Mouse (Mus musculus): ENCODE results near the gene Plxna4. TPM values are rescaled to one million over a fixed set of nuclear protein-coding genes. Genes with fewer than 3 reads are reported as not detected.
"Not testable (repeated sequence)": the region's sequence is repeated elsewhere in the genome, so short reads cannot be mapped to it uniquely, and the experiment has no call there.

The Plxna4 gene
- total RNA-seq, 4 experiments from 2014 or later = 5.7 to 11.7 (median 8.1) TPM

GRCm38 (mm10) chr6:32540155-32540554, 47.8 kb downstream of the Plxna4 start:
- DNase-seq = no peak

- DNase-seq = no peak
Observed at GRCm38 (mm10) chr6:32533962-32534740, 53.8 kb downstream of the Plxna4 start.

GRCm38 (mm10) chr6:32528081-32528570, 59.9 kb downstream of the Plxna4 start:
- DNase-seq = no peak

- DNase-seq = no peak
Observed at GRCm38 (mm10) chr6:32527518-32527917, 60.5 kb downstream of the Plxna4 start.

GRCm38 (mm10) chr6:32526762-32527161, 61.2 kb downstream of the Plxna4 start:
- DNase-seq = no peak

GRCm38 (mm10) chr6:32520097-32520496, 67.9 kb downstream of the Plxna4 start:
- no peak for DNase-seq

- no peak for DNase-seq
Observed at GRCm38 (mm10) chr6:32518617-32519016, 69.4 kb downstream of the Plxna4 start.

- no peak for DNase-seq
Observed at GRCm38 (mm10) chr6:32514096-32514495, 73.9 kb downstream of the Plxna4 start.

GRCm38 (mm10) chr6:32512010-32512409, 76.0 kb downstream of the Plxna4 start:
- DNase-seq = no peak

- DNase-seq = peak; percentile 43
Observed at GRCm38 (mm10) chr6:32510924-32511323, 77.1 kb downstream of the Plxna4 start.

GRCm38 (mm10) chr6:32510491-32510890, 77.5 kb downstream of the Plxna4 start:
- no peak for DNase-seq

- peak; percentile 8 for DNase-seq
Observed at GRCm38 (mm10) chr6:32509046-32509445, 78.9 kb downstream of the Plxna4 start.

GRCm38 (mm10) chr6:32504963-32505362, 83.0 kb downstream of the Plxna4 start:
- no peak for DNase-seq

- not testable (repeated sequence) for DNase-seq
Observed at GRCm38 (mm10) chr6:32501186-32501585, 86.8 kb downstream of the Plxna4 start.

- no peak for DNase-seq
Observed at GRCm38 (mm10) chr6:32498106-32498505, 89.9 kb downstream of the Plxna4 start.

- no peak for DNase-seq
Observed at GRCm38 (mm10) chr6:32496109-32496508, 91.9 kb downstream of the Plxna4 start.

- DNase-seq = no peak
Observed at GRCm38 (mm10) chr6:32495532-32495931, 92.5 kb downstream of the Plxna4 start.

GRCm38 (mm10) chr6:32493557-32493956, 94.4 kb downstream of the Plxna4 start:
- DNase-seq = peak; percentile 26

GRCm38 (mm10) chr6:32487121-32487520, 100.9 kb downstream of the Plxna4 start:
- no peak for DNase-seq

- no peak for DNase-seq
Observed at GRCm38 (mm10) chr6:32482469-32482868, 105.5 kb downstream of the Plxna4 start.

GRCm38 (mm10) chr6:32480741-32481140, 107.3 kb downstream of the Plxna4 start:
- no peak for DNase-seq

GRCm38 (mm10) chr6:32479765-32480164, 108.2 kb downstream of the Plxna4 start:
- DNase-seq = no peak

- DNase-seq = peak; percentile 71
Observed at GRCm38 (mm10) chr6:32479193-32479758, 108.7 kb downstream of the Plxna4 start.

GRCm38 (mm10) chr6:32475958-32476357, 112.0 kb downstream of the Plxna4 start:
- DNase-seq = no peak
